Comparison of ENCODE assay signal across 8 mouse cellular contexts in the genomic region with DNA sequence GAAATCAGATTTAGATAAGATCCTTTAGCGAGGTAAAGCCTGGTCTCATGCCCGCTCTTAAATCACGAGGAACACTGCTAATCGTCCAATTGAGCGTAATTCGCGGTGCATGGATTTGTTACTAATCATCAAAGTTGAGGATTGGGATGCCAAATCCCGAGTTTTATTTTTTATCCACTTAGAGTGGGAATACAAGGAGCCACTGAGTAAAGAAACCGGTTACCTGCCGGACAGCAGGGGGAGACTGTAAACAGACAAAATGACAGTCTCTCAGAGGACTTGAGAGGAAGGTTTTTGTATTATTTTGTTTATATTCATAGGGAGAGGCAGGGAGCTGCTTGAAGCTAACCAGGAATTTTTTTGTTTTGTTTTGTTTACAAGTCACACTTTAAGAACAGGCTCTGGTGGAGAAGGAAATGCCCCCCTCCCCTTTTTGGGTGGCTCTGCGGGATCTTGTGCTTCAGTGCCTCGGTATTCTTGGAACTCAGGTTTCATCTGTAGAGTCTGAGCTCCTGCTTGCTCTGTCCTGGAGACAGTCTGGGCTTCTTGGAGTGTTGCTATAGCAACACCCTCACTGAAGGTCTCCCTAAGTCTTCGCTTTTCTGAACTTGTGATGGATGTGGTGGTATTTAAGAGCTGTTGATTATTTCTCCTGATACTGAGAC. TPM values are rescaled to one million over a fixed set of nuclear protein-coding genes. Genes with fewer than 3 reads are reported as not detected.
DNase-seq lines count a peak whose midpoint lies in the region; ATAC-seq and TF ChIP-seq lines count a peak whose summit lies in the region.

No protein-coding gene starts in this region.

- no peak overlapping the region for H3K27ac ChIP-seq in liver, adult 2 months (replicated peaks; ENCODE audit: insufficient read depth, low read depth, low read length)
- no peak overlapping the region for H3K27ac ChIP-seq in hindbrain, embryonic 12.5 days
- no peak overlapping the region for H3K27ac ChIP-seq in liver, embryonic 12.5 days
- peak overlapping the region; percentile 81; the same call in 1 of the 2 replicates for H3K27ac ChIP-seq in neural tube, embryonic 15.5 days (replicated peaks)

- H3K36me3 ChIP-seq in liver, adult 2 months (ENCODE audit: control insufficient read depth, insufficient read depth, low read length) = peaks cover 6% of the 10 kb centered on the region; the same call in 1 of the 2 replicates
- H3K36me3 ChIP-seq in hindbrain, embryonic 12.5 days = peaks cover 40% of the 10 kb centered on the region
- peaks cover 43% of the 10 kb centered on the region for H3K36me3 ChIP-seq in liver, embryonic 12.5 days
- peaks cover 40% of the 10 kb centered on the region for H3K36me3 ChIP-seq in neural tube, embryonic 15.5 days

- DNase-seq in liver, adult 2 months (ENCODE audit: extremely low read depth, low read depth, low spot score) = peak; percentile 44
- DNase-seq in liver = no peak
- peak; percentile 45 to 62 for DNase-seq in cerebellum, postnatal 10 days
- DNase-seq in ovary, postnatal 14 days (ENCODE audit: low spot score) = no peak
- no peak for DNase-seq in frontal cortex, postnatal 10 days (ENCODE audit: low spot score in 2 of 2)

- H3K4me3 ChIP-seq in liver, adult 2 months (ENCODE audit: insufficient read depth, low read depth, low read length) = peak overlapping the region; percentile 72
- H3K4me3 ChIP-seq in hindbrain, embryonic 12.5 days = peak overlapping the region; percentile 57
- peak overlapping the region; percentile 83 for H3K4me3 ChIP-seq in liver, embryonic 12.5 days
- peak overlapping the region; percentile 82 for H3K4me3 ChIP-seq in neural tube, embryonic 15.5 days (replicated peaks)

- no peak for TF ChIP-seq POLR2A in liver, adult 2 months (IDR thresholded peaks at IDR 0.05; ENCODE audit: extremely low read depth, insufficient read depth, low read length)

- no peaks in the 10 kb centered on the region for H3K9me3 ChIP-seq in hindbrain, embryonic 12.5 days (replicated peaks)
- H3K9me3 ChIP-seq in liver, embryonic 12.5 days (replicated peaks) = no peaks in the 10 kb centered on the region
- no peaks in the 10 kb centered on the region for H3K9me3 ChIP-seq in neural tube, embryonic 15.5 days (replicated peaks)

- ATAC-seq in hindbrain, embryonic 12.5 days (ENCODE audit: low FRiP score) = no peak
- no peak for ATAC-seq in liver, embryonic 12.5 days
- ATAC-seq in neural tube, embryonic 15.5 days (ENCODE audit: low FRiP score) = no peak

- no peak for TF ChIP-seq CTCF in liver, adult 2 months (IDR thresholded peaks at IDR 0.05; ENCODE audit: low read depth, low read length)

- H3K9ac ChIP-seq in liver, adult 2 months (ENCODE audit: low read depth, low read length) = peak overlapping the region; percentile 70
- H3K9ac ChIP-seq in hindbrain, embryonic 12.5 days = peak overlapping the region; percentile 63
- peak overlapping the region; percentile 81 for H3K9ac ChIP-seq in liver, embryonic 12.5 days
- peak overlapping the region; percentile 72 for H3K9ac ChIP-seq in neural tube, embryonic 15.5 days (replicated peaks)

- peak overlapping the region; percentile 77 for H3K4me2 ChIP-seq in hindbrain, embryonic 12.5 days (replicated peaks)
- peak overlapping the region; percentile 74 for H3K4me2 ChIP-seq in liver, embryonic 12.5 days
- H3K4me2 ChIP-seq in neural tube, embryonic 15.5 days = peak overlapping the region; percentile 88

- peaks cover 3% of the 10 kb centered on the region; the same call in 1 of the 2 replicates for H3K79me2 ChIP-seq in liver, adult 2 months (ENCODE audit: control insufficient read depth, insufficient read depth, low read length)

- 13% methylated on average over 13 of the region's 13 CpGs for WGBS in liver, adult 2 months
- WGBS in hindbrain, embryonic 12.5 days = 12% methylated on average over 13 of the region's 13 CpGs
- WGBS in liver, embryonic 12.5 days (ENCODE audit: insufficient replicate concordance) = 16% methylated on average over 13 of the region's 13 CpGs
- 11% methylated on average over 13 of the region's 13 CpGs for WGBS in neural tube, embryonic 15.5 days

- H3K27me3 ChIP-seq in liver, adult 2 months (ENCODE audit: control insufficient read depth, insufficient read depth, low read length) = no peaks in the 10 kb centered on the region
- no peaks in the 10 kb centered on the region for H3K27me3 ChIP-seq in hindbrain, embryonic 12.5 days
- no peaks in the 10 kb centered on the region for H3K27me3 ChIP-seq in liver, embryonic 12.5 days (replicated peaks)
- no peaks in the 10 kb centered on the region for H3K27me3 ChIP-seq in neural tube, embryonic 15.5 days (replicated peaks)

- peaks cover 3% of the 10 kb centered on the region; the same call in 1 of the 2 replicates for H3K4me1 ChIP-seq in liver, adult 2 months (ENCODE audit: control insufficient read depth, insufficient read depth, low read length)
- peaks cover 21% of the 10 kb centered on the region for H3K4me1 ChIP-seq in hindbrain, embryonic 12.5 days
- H3K4me1 ChIP-seq in liver, embryonic 12.5 days = peaks cover 32% of the 10 kb centered on the region
- H3K4me1 ChIP-seq in neural tube, embryonic 15.5 days = peaks cover 24% of the 10 kb centered on the region

RNA-seq across cellular contexts. Expression of a gene that starts 0.9 kb away (rescaled TPM):
- total RNA-seq in liver, adult 2 months (2014; rRNA removed) = 12.3 and 13.4 TPM in 2 replicates
- 12.2 and 17.2 TPM in 2 replicates for polyA plus RNA-seq in liver, adult 2 months (2012; rRNA removed)
- 28.7 and 30.3 TPM in 2 replicates for polyA plus RNA-seq in hindbrain, embryonic 12.5 days (2016; fragmentation: Nextera tagmentation; extraction: Ambion mirVana)
- 15.0 and 15.8 TPM in 2 replicates for polyA plus RNA-seq in liver, embryonic 12.5 days (2016; fragmentation: Nextera tagmentation; extraction: Ambion mirVana)
- 39.0 and 39.7 TPM in 2 replicates for polyA plus RNA-seq in neural tube, embryonic 15.5 days (2015; fragmentation: Nextera tagmentation; extraction: Ambion mirVana)

RNA-seq across cellular contexts. Expression of a gene that starts 18.6 kb away (rescaled TPM):
- total RNA-seq in liver, adult 2 months (2014; rRNA removed) = 15.6 and 17.9 TPM in 2 replicates
- polyA plus RNA-seq in liver, adult 2 months (2012; rRNA removed) = 17.0 and 21.5 TPM in 2 replicates
- 18.7 and 19.3 TPM in 2 replicates for polyA plus RNA-seq in hindbrain, embryonic 12.5 days (2016; fragmentation: Nextera tagmentation; extraction: Ambion mirVana)
- polyA plus RNA-seq in liver, embryonic 12.5 days (2016; fragmentation: Nextera tagmentation; extraction: Ambion mirVana) = 34.6 and 35.5 TPM in 2 replicates
- 12.4 and 22.0 TPM in 2 replicates for polyA plus RNA-seq in neural tube, embryonic 15.5 days (2015; fragmentation: Nextera tagmentation; extraction: Ambion mirVana)

RNA-seq across cellular contexts. Expression of a gene that starts 43.8 kb away (rescaled TPM):
- total RNA-seq in liver, adult 2 months (2014; rRNA removed) = 19.7 and 21.0 TPM in 2 replicates
- 24.6 and 28.9 TPM in 2 replicates for polyA plus RNA-seq in liver, adult 2 months (2012; rRNA removed)
- polyA plus RNA-seq in hindbrain, embryonic 12.5 days (2016; fragmentation: Nextera tagmentation; extraction: Ambion mirVana) = 116 and 125 TPM in 2 replicates
- polyA plus RNA-seq in liver, embryonic 12.5 days (2016; fragmentation: Nextera tagmentation; extraction: Ambion mirVana) = 65.7 and 69.3 TPM in 2 replicates
- polyA plus RNA-seq in neural tube, embryonic 15.5 days (2015; fragmentation: Nextera tagmentation; extraction: Ambion mirVana) = 113 and 117 TPM in 2 replicates

RNA-seq across cellular contexts. Expression of a gene that starts 47.4 kb away (rescaled TPM):
- total RNA-seq in liver, adult 2 months (2014; rRNA removed) = 50.5 and 51.1 TPM in 2 replicates
- polyA plus RNA-seq in liver, adult 2 months (2012; rRNA removed) = 47.7 and 57.5 TPM in 2 replicates
- 136 and 138 TPM in 2 replicates for polyA plus RNA-seq in hindbrain, embryonic 12.5 days (2016; fragmentation: Nextera tagmentation; extraction: Ambion mirVana)
- polyA plus RNA-seq in liver, embryonic 12.5 days (2016; fragmentation: Nextera tagmentation; extraction: Ambion mirVana) = 50.2 and 53.6 TPM in 2 replicates
- 102 and 107 TPM in 2 replicates for polyA plus RNA-seq in neural tube, embryonic 15.5 days (2015; fragmentation: Nextera tagmentation; extraction: Ambion mirVana)

Comparison
In these comparisons a context has a peak if more than half of its experiments do, and no peak if none do; other contexts are left out.
1. DNase-seq: peak in liver, adult 2 months (single experiment) and cerebellum, postnatal 10 days (2 of 2); none in liver (single experiment), ovary, postnatal 14 days (single experiment) and frontal cortex, postnatal 10 days (0 of 2).
2. Peak in every context shown above with its lines, with median percentiles within 50 percentile points of each other: H3K4me3 ChIP-seq, H3K9ac ChIP-seq and H3K4me2 ChIP-seq.